Mouse (Mus musculus) midbrain, embryonic 12.5 days (tissue): ENCODE measurements around the gene Cdk5rap2. TPM values are rescaled to one million over a fixed set of nuclear protein-coding genes. Genes with fewer than 3 reads are reported as not detected.

Experiments used
- ATAC-seq: fragments of 200-750 bp; cut with Nextera tagmentation; 2 replicates; pipeline ENCODE4 v1.8.0; 2017; ENCODE audit warnings: low read depth, moderate TSS enrichment, moderate library complexity; ENCODE audit not compliant: low FRiP score
- H3K27ac ChIP-seq: fragments of 300-500 bp; sonication (generic); replicated peaks from 2 replicates; pipeline ENCODE4 v1.5.1; 2016; ENCODE audit warnings: mild to moderate bottlenecking
- H3K27me3 ChIP-seq: fragments of 300-500 bp; sonication (generic); 2 replicates; pipeline ENCODE4 v1.6.1; 2016; ENCODE audit warnings: mild to moderate bottlenecking
- H3K36me3 ChIP-seq: fragments of 300-500 bp; sonication (generic); 2 replicates; pipeline ENCODE4 v1.6.1; 2016
- H3K4me1 ChIP-seq: fragments of 300-500 bp; sonication (generic); 2 replicates; pipeline ENCODE4 v1.6.1; 2016
- H3K4me2 ChIP-seq: fragments of 300-500 bp; sonication (generic); replicated peaks from 2 replicates; pipeline ENCODE4 v1.6.1; 2016; ENCODE audit warnings: mild to moderate bottlenecking, moderate library complexity
- H3K4me3 ChIP-seq: fragments of 300-500 bp; sonication (generic); 2 replicates; pipeline ENCODE4 v1.5.1; 2016; ENCODE audit warnings: mild to moderate bottlenecking
- H3K9ac ChIP-seq: fragments of 300-500 bp; sonication (generic); replicated peaks from 2 replicates; pipeline ENCODE4 v1.6.1; 2016; ENCODE audit warnings: mild to moderate bottlenecking, moderate library complexity
- H3K9me3 ChIP-seq: fragments of 300-500 bp; sonication (generic); 2 replicates; pipeline ENCODE4 v1.6.1; 2016; ENCODE audit warnings: mild to moderate bottlenecking
- WGBS: fragments of 180-500 bp; shearing (Covaris S2); methylation state at CpG from one replicate; pipeline ENCODE4 v1.1.7; 2016; 5-methylcytosine and 5-hydroxymethylcytosine counted together
- polyA plus RNA-seq: library from polyadenylated mRNA; unstranded; fragments of >200 nt; fragmentation: Nextera tagmentation; extraction: Ambion mirVana; gene quantifications from 2 replicates; pipeline ENCODE4 v1.2.1, GENCODE M21; 2016

The Cdk5rap2 gene
- polyA plus RNA-seq, 1 experiment from 2014 or later: 24.7 TPM

- peaks cover 31% of the 10 kb centered on the region for H3K36me3 ChIP-seq
- 87% methylated on average over 3 of the region's 3 CpGs for WGBS
Measured at GRCm38 (mm10) chr4:70259726-70260418, 150.4 kb downstream of the Cdk5rap2 start.

GRCm38 (mm10) chr4:70258826-70259225 lies 151.4 kb downstream of the Cdk5rap2 start:
- Histone ChIP-seq H3K36me3 (peaks cover 31% of the 10 kb centered on the region), H3K4me3 (no peak overlapping the region), H3K9ac (no peak overlapping the region), H3K27ac (no peak overlapping the region), H3K4me1 (peaks cover 4% of the 10 kb centered on the region; the same call in 1 of the 2 replicates), H3K4me2 (no peak overlapping the region), H3K9me3 (no peaks in the 10 kb centered on the region), H3K27me3 (no peaks in the 10 kb centered on the region)
- WGBS: 66% methylated on average over 9 of the region's 9 CpGs
- no peak for ATAC-seq

More at GRCm38 (mm10) chr4:70259726-70260418, 150.4 kb downstream of the Cdk5rap2 start:
- H3K27me3 ChIP-seq: no peaks in the 10 kb centered on the region
- H3K9ac ChIP-seq: no peak overlapping the region
- H3K4me3 ChIP-seq: no peak overlapping the region
- no peaks in the 10 kb centered on the region for H3K9me3 ChIP-seq
- no peak overlapping the region for H3K27ac ChIP-seq
- ATAC-seq: no peak
- peaks cover 4% of the 10 kb centered on the region; the same call in 1 of the 2 replicates for H3K4me1 ChIP-seq
- no peak overlapping the region for H3K4me2 ChIP-seq

- 88% methylated on average over 6 of the region's 6 CpGs for WGBS
- no peak overlapping the region for H3K27ac ChIP-seq
Measured at GRCm38 (mm10) chr4:70258205-70258604, 152.0 kb downstream of the Cdk5rap2 start.

GRCm38 (mm10) chr4:70251782-70252181 lies 158.5 kb downstream of the Cdk5rap2 start:
- H3K36me3 ChIP-seq: peaks cover 39% of the 10 kb centered on the region
- 94% methylated on average over 5 of the region's 5 CpGs for WGBS
- H3K27ac ChIP-seq: no peak overlapping the region
- H3K9me3 ChIP-seq: no peaks in the 10 kb centered on the region
- H3K9ac ChIP-seq: no peak overlapping the region
- H3K4me2 ChIP-seq: no peak overlapping the region
- no peaks in the 10 kb centered on the region for H3K4me1 ChIP-seq
- no peak for ATAC-seq
- H3K4me3 ChIP-seq: no peak overlapping the region
- no peaks in the 10 kb centered on the region for H3K27me3 ChIP-seq

More at GRCm38 (mm10) chr4:70258205-70258604, 152.0 kb downstream of the Cdk5rap2 start:
- Histone ChIP-seq H3K9ac (no peak overlapping the region), H3K27me3 (no peaks in the 10 kb centered on the region), H3K4me3 (no peak overlapping the region), H3K36me3 (peaks cover 30% of the 10 kb centered on the region), H3K4me2 (no peak overlapping the region), H3K4me1 (peaks cover 4% of the 10 kb centered on the region; the same call in 1 of the 2 replicates), H3K9me3 (no peaks in the 10 kb centered on the region)
- ATAC-seq: peak; percentile 48

GRCm38 (mm10) chr4:70245706-70246105 lies 164.5 kb downstream of the Cdk5rap2 start:
- H3K27ac ChIP-seq: no peak overlapping the region
- peaks cover 49% of the 10 kb centered on the region for H3K36me3 ChIP-seq
- H3K9me3 ChIP-seq: no peaks in the 10 kb centered on the region
- no peaks in the 10 kb centered on the region for H3K27me3 ChIP-seq
- WGBS: 85% methylated on average over 6 of the region's 6 CpGs
- H3K4me1 ChIP-seq: no peaks in the 10 kb centered on the region
- no peak overlapping the region for H3K9ac ChIP-seq
- H3K4me3 ChIP-seq: no peak overlapping the region
- ATAC-seq: no peak
- no peak overlapping the region for H3K4me2 ChIP-seq

GRCm38 (mm10) chr4:70243561-70244120 lies 166.6 kb downstream of the Cdk5rap2 start:
- WGBS: 52% methylated on average over 3 of the region's 3 CpGs
- Histone ChIP-seq H3K4me3 (no peak overlapping the region), H3K27ac (no peak overlapping the region), H3K36me3 (peaks cover 62% of the 10 kb centered on the region), H3K4me2 (no peak overlapping the region), H3K9me3 (no peaks in the 10 kb centered on the region), H3K4me1 (no peaks in the 10 kb centered on the region), H3K9ac (no peak overlapping the region), H3K27me3 (no peaks in the 10 kb centered on the region)
- no peak for ATAC-seq

- 95% methylated on average over 7 of the region's 7 CpGs for WGBS
- no peak overlapping the region for H3K9ac ChIP-seq
- no peak for ATAC-seq
- H3K4me1 ChIP-seq: no peaks in the 10 kb centered on the region
- H3K36me3 ChIP-seq: peaks cover 68% of the 10 kb centered on the region
- H3K27ac ChIP-seq: no peak overlapping the region
- H3K9me3 ChIP-seq: no peaks in the 10 kb centered on the region
- H3K4me3 ChIP-seq: no peak overlapping the region
- no peaks in the 10 kb centered on the region for H3K27me3 ChIP-seq
- no peak overlapping the region for H3K4me2 ChIP-seq
Measured at GRCm38 (mm10) chr4:70239731-70240130, 170.5 kb downstream of the Cdk5rap2 start.

- Histone ChIP-seq H3K36me3 (peaks cover 61% of the 10 kb centered on the region), H3K27me3 (no peaks in the 10 kb centered on the region), H3K9ac (no peak overlapping the region), H3K9me3 (no peaks in the 10 kb centered on the region), H3K4me1 (no peaks in the 10 kb centered on the region), H3K4me3 (no peak overlapping the region), H3K27ac (no peak overlapping the region), H3K4me2 (no peak overlapping the region)
- WGBS: 95% methylated on average over 6 of the region's 6 CpGs
- no peak for ATAC-seq
Measured at GRCm38 (mm10) chr4:70238862-70239261, 171.4 kb downstream of the Cdk5rap2 start.

GRCm38 (mm10) chr4:70232383-70232782 lies 177.9 kb downstream of the Cdk5rap2 start:
- no peaks in the 10 kb centered on the region for H3K9me3 ChIP-seq
- H3K27me3 ChIP-seq: no peaks in the 10 kb centered on the region
- H3K27ac ChIP-seq: no peak overlapping the region
- no peak for ATAC-seq
- H3K4me3 ChIP-seq: no peak overlapping the region
- 75% methylated on average over 3 of the region's 3 CpGs for WGBS
- H3K4me1 ChIP-seq: no peaks in the 10 kb centered on the region
- H3K36me3 ChIP-seq: peaks cover 36% of the 10 kb centered on the region
- no peak overlapping the region for H3K4me2 ChIP-seq
- no peak overlapping the region for H3K9ac ChIP-seq

- no peak overlapping the region for H3K27ac ChIP-seq
Measured at GRCm38 (mm10) chr4:70229874-70230273, 180.4 kb downstream of the Cdk5rap2 start.

GRCm38 (mm10) chr4:70228350-70228749 lies 181.9 kb downstream of the Cdk5rap2 start:
- Histone ChIP-seq H3K4me3 (no peak overlapping the region), H3K9ac (no peak overlapping the region), H3K27me3 (no peaks in the 10 kb centered on the region), H3K36me3 (peaks cover 54% of the 10 kb centered on the region), H3K4me1 (no peaks in the 10 kb centered on the region), H3K4me2 (no peak overlapping the region), H3K27ac (no peak overlapping the region), H3K9me3 (no peaks in the 10 kb centered on the region)
- WGBS: 87% methylated on average over 2 of the region's 2 CpGs
- ATAC-seq: no peak

More at GRCm38 (mm10) chr4:70229874-70230273, 180.4 kb downstream of the Cdk5rap2 start:
- no peaks in the 10 kb centered on the region for H3K9me3 ChIP-seq
- ATAC-seq: no peak
- no peaks in the 10 kb centered on the region for H3K27me3 ChIP-seq
- H3K36me3 ChIP-seq: peaks cover 44% of the 10 kb centered on the region
- no peak overlapping the region for H3K9ac ChIP-seq
- no peak overlapping the region for H3K4me3 ChIP-seq
- 94% methylated on average over 4 of the region's 4 CpGs for WGBS
- H3K4me1 ChIP-seq: no peaks in the 10 kb centered on the region
- no peak overlapping the region for H3K4me2 ChIP-seq

- Histone ChIP-seq H3K4me2 (no peak overlapping the region), H3K4me1 (no peaks in the 10 kb centered on the region), H3K9me3 (no peaks in the 10 kb centered on the region), H3K27me3 (no peaks in the 10 kb centered on the region), H3K4me3 (no peak overlapping the region), H3K27ac (no peak overlapping the region), H3K9ac (no peak overlapping the region), H3K36me3 (peaks cover 61% of the 10 kb centered on the region)
- no peak for ATAC-seq
- 93% methylated on average over 3 of the region's 3 CpGs for WGBS
Measured at GRCm38 (mm10) chr4:70227667-70228066, 182.6 kb downstream of the Cdk5rap2 start.
